ENCODE assay signal across 15 mouse cellular contexts in the genomic region with DNA sequence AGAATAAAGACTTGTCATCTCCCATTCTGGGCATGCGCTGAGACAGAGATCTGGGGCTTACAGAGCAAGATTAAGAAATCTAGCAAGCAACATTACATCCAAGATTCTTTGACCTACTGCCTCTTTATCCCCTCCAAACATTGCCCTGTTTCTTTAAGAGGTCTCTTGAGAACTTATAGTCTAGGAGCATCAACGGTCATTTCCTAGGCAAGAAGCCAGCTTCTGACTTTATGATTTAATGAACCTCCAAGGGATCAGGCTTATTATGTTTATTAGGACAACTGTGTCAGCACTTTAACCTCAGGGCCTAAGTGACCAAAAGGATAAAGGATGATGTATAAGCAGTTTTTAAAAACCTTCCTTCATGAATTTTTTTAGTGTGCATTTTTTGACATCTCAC.
A peak's percentile ranks its signal among the peaks of the same experiment; 100 is the strongest.
DNase-seq lines count a peak whose midpoint lies in the region; ATAC-seq and TF ChIP-seq lines count a peak whose summit lies in the region.
"Had no signal": no experiment of that assay in that cellular context is flagged by ENCODE, and none has a peak within 500 bp of the region (broad histone marks: within the 10 kb centered on the region; RNA-seq: fewer than 3 reads in every experiment).

No protein-coding gene starts in this region.

- no peak overlapping the region for H3K4me2 ChIP-seq in hindbrain, embryonic 15.5 days
- H3K4me2 ChIP-seq in hindbrain, embryonic 14.5 days (replicated peaks), result no peak overlapping the region
- no peak overlapping the region for H3K4me2 ChIP-seq in limb, embryonic 14.5 days (replicated peaks; ENCODE audit: low read depth, low read length, severe bottlenecking)
- H3K4me2 ChIP-seq: embryonic facial prominence, embryonic 13.5 days had no signal

- no peak for TF ChIP-seq POLR2A in limb, embryonic 14.5 days (IDR thresholded peaks at IDR 0.05; ENCODE audit: borderline replicate concordance, extremely low read depth, insufficient read depth, insufficient read length)

- H3K4me3 ChIP-seq in hindbrain, embryonic 15.5 days, result no peak overlapping the region
- no peak overlapping the region for H3K4me3 ChIP-seq in hindbrain, embryonic 14.5 days (replicated peaks; ENCODE audit: low read length)
- H3K4me3 ChIP-seq in limb, embryonic 14.5 days (replicated peaks; ENCODE audit: low read length), result no peak overlapping the region
- no peak overlapping the region for H3K4me3 ChIP-seq in limb, embryonic 10.5 days
- H3K4me3 ChIP-seq: embryonic facial prominence, embryonic 13.5 days; heart, embryonic 10.5 days; hindbrain, embryonic 10.5 days had no signal

- H3K27ac ChIP-seq in hindbrain, embryonic 15.5 days (replicated peaks), result 0 out of 2 replicates have a peak overlapping the region, but pooled peaks have one; percentile 25
- H3K27ac ChIP-seq in hindbrain, embryonic 14.5 days, result no peak overlapping the region
- no peak overlapping the region for H3K27ac ChIP-seq in limb, embryonic 14.5 days (replicated peaks; ENCODE audit: low read depth, low read length)
- no peak overlapping the region for H3K27ac ChIP-seq in limb, embryonic 10.5 days
- H3K27ac ChIP-seq: heart, embryonic 10.5 days; hindbrain, embryonic 10.5 days had no signal

- peaks cover 15% of the 10 kb centered on the region for H3K4me1 ChIP-seq in hindbrain, embryonic 15.5 days (replicated peaks)
- H3K4me1 ChIP-seq in hindbrain, embryonic 14.5 days (replicated peaks; ENCODE audit: control insufficient read depth, insufficient read depth, low read length), result no peaks in the 10 kb centered on the region
- peaks cover 12% of the 10 kb centered on the region for H3K4me1 ChIP-seq in limb, embryonic 14.5 days (ENCODE audit: control insufficient read depth, insufficient read depth, low read length)
- H3K4me1 ChIP-seq in limb, embryonic 10.5 days, result no peaks in the 10 kb centered on the region
- H3K4me1 ChIP-seq: heart, embryonic 10.5 days; hindbrain, embryonic 10.5 days had no signal

- 51% methylated on average over 2 of the region's 2 CpGs for WGBS in hindbrain, embryonic 15.5 days
- WGBS in hindbrain, embryonic 14.5 days, result 49% methylated on average over 2 of the region's 2 CpGs
- 51% methylated on average over 2 of the region's 2 CpGs for WGBS in limb, embryonic 14.5 days
- WGBS in limb, embryonic 10.5 days, result 90% methylated on average over 2 of the region's 2 CpGs

- H3K36me3 ChIP-seq in hindbrain, embryonic 15.5 days, result no peaks in the 10 kb centered on the region
- H3K36me3 ChIP-seq in hindbrain, embryonic 14.5 days (replicated peaks; ENCODE audit: control insufficient read depth, insufficient read depth), result no peaks in the 10 kb centered on the region
- no peaks in the 10 kb centered on the region for H3K36me3 ChIP-seq in limb, embryonic 14.5 days (ENCODE audit: control insufficient read depth, insufficient read depth, low read length)
- no peaks in the 10 kb centered on the region for H3K36me3 ChIP-seq in limb, embryonic 10.5 days
- H3K36me3 ChIP-seq: embryonic facial prominence, embryonic 13.5 days; heart, embryonic 10.5 days; hindbrain, embryonic 10.5 days had no signal

- H3K27me3 ChIP-seq in hindbrain, embryonic 15.5 days, result no peaks in the 10 kb centered on the region
- no peaks in the 10 kb centered on the region for H3K27me3 ChIP-seq in hindbrain, embryonic 14.5 days (ENCODE audit: control insufficient read depth, insufficient read depth, low read length)
- H3K27me3 ChIP-seq in limb, embryonic 14.5 days (ENCODE audit: control insufficient read depth, insufficient read depth, low read length), result no peaks in the 10 kb centered on the region
- no peaks in the 10 kb centered on the region for H3K27me3 ChIP-seq in limb, embryonic 10.5 days (ENCODE audit: low read depth, poor library complexity, severe bottlenecking)
- H3K27me3 ChIP-seq: embryonic facial prominence, embryonic 13.5 days had no signal

- DNase-seq in hindbrain, embryonic 14.5 days (ENCODE audit: low spot score), result no peak
- DNase-seq in limb, embryonic 14.5 days (ENCODE audit: low spot score), result peak; percentile 52
- DNase-seq in limb, embryonic 10.5 days (ENCODE audit: low spot score), result no peak
- peak; percentile 14 for DNase-seq in 416B (ENCODE audit: low read depth)
- peak; percentile 62 for DNase-seq in adipocyte (ENCODE audit: low spot score)
- DNase-seq in urinary bladder, postnatal 10 days (ENCODE audit: low spot score), result no peak
- DNase-seq: cerebellum, adult 9-10 months; liver, postnatal 0 days had no signal

- H3K9ac ChIP-seq in hindbrain, embryonic 15.5 days, result no peak overlapping the region
- no peak overlapping the region for H3K9ac ChIP-seq in hindbrain, embryonic 14.5 days
- H3K9ac ChIP-seq in limb, embryonic 14.5 days (ENCODE audit: low read depth, low read length, severe bottlenecking), result no peak overlapping the region
- H3K9ac ChIP-seq: embryonic facial prominence, embryonic 13.5 days; liver, postnatal 0 days had no signal

- no peaks in the 10 kb centered on the region for H3K9me3 ChIP-seq in hindbrain, embryonic 15.5 days
- no peaks in the 10 kb centered on the region for H3K9me3 ChIP-seq in hindbrain, embryonic 14.5 days (ENCODE audit: control insufficient read depth, low read length)
- no peaks in the 10 kb centered on the region for H3K9me3 ChIP-seq in limb, embryonic 14.5 days (ENCODE audit: control insufficient read depth, low read length)
- H3K9me3 ChIP-seq in limb, embryonic 10.5 days (replicated peaks), result no peaks in the 10 kb centered on the region
- H3K9me3 ChIP-seq: embryonic facial prominence, embryonic 13.5 days; heart, embryonic 10.5 days; hindbrain, embryonic 10.5 days had no signal

- ATAC-seq in hindbrain, embryonic 15.5 days (ENCODE audit: low FRiP score, low read depth), result no peak
- no peak for ATAC-seq in hindbrain, embryonic 14.5 days (ENCODE audit: low FRiP score)
- ATAC-seq in limb, embryonic 14.5 days (ENCODE audit: low FRiP score, low read depth), result no peak
- ATAC-seq: activated CD4-positive, CD25-positive, alpha-beta regulatory T cell, adult 4 months; forebrain, embryonic 16.5 days; intestine, embryonic 16.5 days; liver, postnatal 0 days had no signal

Comparison
In these comparisons a context has a peak if more than half of its experiments do, and no peak if none do; other contexts are left out.
1. DNase-seq: peak in limb, embryonic 14.5 days (single experiment), 416B (single experiment) and adipocyte (single experiment); none in hindbrain, embryonic 14.5 days (single experiment), limb, embryonic 10.5 days (single experiment) and urinary bladder, postnatal 10 days (single experiment).